Mouse (Mus musculus) c-Kit-positive CD71-positive TER-119-negative erythroid progenitor cells, embryonic 14.5 days (primary cell): ENCODE results near the gene Slc26a10.

Experiments used
- DNase-seq: peaks from one replicate; pipeline ENCODE4 v3.0.0-alpha.2; 2013; ENCODE audit warnings: low read depth

Gene Slc26a10

GRCm38 (mm10) chr10:127132469-127132868 lies 48.0 kb downstream of the Slc26a10 start:
- no peak for DNase-seq

GRCm38 (mm10) chr10:127129431-127129830 lies 51.0 kb downstream of the Slc26a10 start:
- no peak for DNase-seq

- DNase-seq, result no peak
These were observed 52.6 kb downstream of the Slc26a10 start for GRCm38 (mm10) chr10:127127711-127128279.

- no peak for DNase-seq
These were observed 53.9 kb downstream of the Slc26a10 start for GRCm38 (mm10) chr10:127126579-127126978.

- DNase-seq, result no peak
These were observed 55.0 kb downstream of the Slc26a10 start for GRCm38 (mm10) chr10:127125210-127126001.

GRCm38 (mm10) chr10:127123436-127123805 lies 57.0 kb downstream of the Slc26a10 start:
- peak; percentile 87 for DNase-seq

- no peak for DNase-seq
These were observed 57.5 kb downstream of the Slc26a10 start for GRCm38 (mm10) chr10:127122784-127123435.

GRCm38 (mm10) chr10:127122018-127122417 lies 58.4 kb downstream of the Slc26a10 start:
- no peak for DNase-seq
